Mouse (Mus musculus): Measurements from ENCODE around the gene Nmu.

Gene Nmu

GRCm38 (mm10) chr5:76363453-76364104, at the start of gene Nmu:
Gene Nmu (minus strand): TSS chr5:76363788.
- no peak for DNase-seq

- no peak for DNase-seq
Observed at GRCm38 (mm10) chr5:76411697-76412096, 48.1 kb upstream of the Nmu start.

- DNase-seq = no peak
Observed at GRCm38 (mm10) chr5:76394382-76394781, 30.8 kb upstream of the Nmu start.

- no peak for DNase-seq
Observed at GRCm38 (mm10) chr5:76389041-76389795, 25.6 kb upstream of the Nmu start.

GRCm38 (mm10) chr5:76388474-76388873, 24.9 kb upstream of the Nmu start:
- no peak for DNase-seq

GRCm38 (mm10) chr5:76383673-76384072, 20.1 kb upstream of the Nmu start:
- DNase-seq = peak; percentile 4

GRCm38 (mm10) chr5:76381836-76382235, 18.2 kb upstream of the Nmu start:
- no peak for DNase-seq

GRCm38 (mm10) chr5:76379216-76379615, 15.6 kb upstream of the Nmu start:
- no peak for DNase-seq

- DNase-seq = no peak
Observed at GRCm38 (mm10) chr5:76369215-76369840, 5.7 kb upstream of the Nmu start.

GRCm38 (mm10) chr5:76365406-76365805, 1.8 kb upstream of the Nmu start:
- DNase-seq = no peak

- no peak for DNase-seq
Observed at GRCm38 (mm10) chr5:76360786-76361185, 2.8 kb downstream of the Nmu start.

GRCm38 (mm10) chr5:76360057-76360456, 3.5 kb downstream of the Nmu start:
- DNase-seq = no peak

- DNase-seq = no peak
Observed at GRCm38 (mm10) chr5:76351953-76352611, 11.5 kb downstream of the Nmu start.

- no peak for DNase-seq
Observed at GRCm38 (mm10) chr5:76351537-76351936, 12.1 kb downstream of the Nmu start.

GRCm38 (mm10) chr5:76346137-76346536, 17.5 kb downstream of the Nmu start:
- DNase-seq = no peak

- no peak for DNase-seq
Observed at GRCm38 (mm10) chr5:76340931-76341330, 22.7 kb downstream of the Nmu start.

GRCm38 (mm10) chr5:76337100-76337499, 26.5 kb downstream of the Nmu start:
- no peak for DNase-seq

- DNase-seq = no peak
Observed at GRCm38 (mm10) chr5:76333833-76334232, 29.8 kb downstream of the Nmu start.

- no peak for DNase-seq
Observed at GRCm38 (mm10) chr5:76330953-76331352, 32.6 kb downstream of the Nmu start, which contains the start of gene Pdcl2. Gene Pdcl2 (minus strand): TSS chr5:76331156.

GRCm38 (mm10) chr5:76327296-76327695, 36.3 kb downstream of the Nmu start:
- DNase-seq = no peak

- no peak for DNase-seq
Observed at GRCm38 (mm10) chr5:76325113-76325512, 38.5 kb downstream of the Nmu start.

GRCm38 (mm10) chr5:76321249-76322196, 42.1 kb downstream of the Nmu start:
- DNase-seq = no peak
